ENCODE assay signal across 8 mouse cellular contexts in the genomic region with DNA sequence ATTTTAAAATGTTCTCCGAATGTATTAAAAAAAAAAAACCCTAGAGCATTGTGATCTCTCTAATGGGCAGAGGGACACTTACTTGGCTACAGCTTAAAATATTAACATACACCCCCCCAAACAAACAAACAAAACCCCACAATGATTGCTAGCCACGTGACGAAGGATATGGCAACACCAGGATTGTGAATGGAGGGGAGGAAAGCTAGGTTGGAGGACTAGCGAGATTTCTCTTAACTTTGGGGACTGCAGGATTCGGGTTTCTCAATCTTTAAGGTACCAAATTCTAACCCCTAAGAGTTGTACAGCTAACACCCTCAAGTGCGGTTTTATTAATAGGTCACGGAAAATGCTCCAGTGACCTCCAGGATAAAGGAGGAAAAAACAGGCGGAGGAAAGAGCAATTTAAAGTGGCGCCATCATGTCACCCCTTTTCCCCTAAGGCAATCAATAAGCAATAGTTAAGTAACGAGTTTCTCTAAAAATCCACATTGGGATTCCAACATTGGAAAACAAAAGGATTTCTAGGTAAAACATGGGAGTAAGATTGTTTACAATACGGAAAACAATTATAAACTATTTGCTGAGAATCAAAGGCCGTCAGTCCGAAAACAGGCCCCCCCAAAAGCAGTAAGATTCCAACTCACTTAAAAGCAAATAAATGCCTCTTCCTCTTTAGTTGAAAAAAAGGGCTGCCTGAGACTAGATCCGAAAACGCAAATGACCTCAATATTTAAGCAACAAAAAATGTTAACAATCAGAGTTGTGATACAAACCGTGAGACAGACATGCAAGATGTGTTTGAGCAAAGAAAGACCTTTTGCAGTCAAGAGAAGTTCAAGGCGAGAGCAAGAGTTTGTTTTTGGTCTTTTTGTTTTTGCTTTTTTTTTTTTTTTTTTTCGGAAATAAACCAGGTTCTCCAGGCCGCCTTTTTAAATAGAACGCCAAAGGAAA. TPM values are rescaled to one million over a fixed set of nuclear protein-coding genes. Genes with fewer than 3 reads are reported as not detected.
DNase-seq lines count a peak whose midpoint lies in the region; ATAC-seq and TF ChIP-seq lines count a peak whose summit lies in the region.

No protein-coding gene starts in this region.

- H3K9ac ChIP-seq in hindbrain, embryonic 12.5 days = peak overlapping the region; percentile 96

- no peaks in the 10 kb centered on the region for H3K36me3 ChIP-seq in hindbrain, embryonic 12.5 days

- peak overlapping the region; percentile 66 for H3K4me2 ChIP-seq in hindbrain, embryonic 12.5 days (replicated peaks)

- peak overlapping the region; percentile 76 for H3K4me3 ChIP-seq in layer of hippocampus, adult 2 months
- H3K4me3 ChIP-seq in brown adipose tissue, adult 24 weeks (ENCODE audit: insufficient read depth, low read depth, low read length) = peak overlapping the region; percentile 88
- H3K4me3 ChIP-seq in hindbrain, embryonic 12.5 days = peak overlapping the region; percentile 81

- peak overlapping the region; percentile 100 for H3K27ac ChIP-seq in layer of hippocampus, adult 2 months
- peak overlapping the region; percentile 98 for H3K27ac ChIP-seq in brown adipose tissue, adult 24 weeks (replicated peaks; ENCODE audit: low read depth, low read length)
- H3K27ac ChIP-seq in hindbrain, embryonic 12.5 days = peak overlapping the region; percentile 100

- TF ChIP-seq CTCF in layer of hippocampus, adult 2 months (conservative IDR thresholded peaks at IDR 0.05) = no peak

- no peak for DNase-seq in layer of hippocampus, adult 2 months (ENCODE audit: low spot score in 2 of 2)
- no peak for DNase-seq in layer of hippocampus, postnatal 36 days
- peak; percentile 3 for DNase-seq in lung, postnatal 10 days
- DNase-seq in yolk sac, embryonic 10.5 days (ENCODE audit: low spot score) = peak; percentile 21
- no peak for DNase-seq in left cerebral cortex, postnatal 10 days (ENCODE audit: extremely low spot score in 1 of 2, low spot score in 2 of 2)

- H3K4me1 ChIP-seq in brown adipose tissue, adult 24 weeks (ENCODE audit: control insufficient read depth, insufficient read depth, insufficient read length, low read length) = peaks cover 2% of the 10 kb centered on the region; the same call in 1 of the 2 replicates
- H3K4me1 ChIP-seq in hindbrain, embryonic 12.5 days = peaks cover 22% of the 10 kb centered on the region

- intact Hi-C loops in left cerebral cortex, postnatal 10 days (cut with DNase I) = loop anchor here (5.0 kb wide), 1 partner anchor 93 kb away; no protein-coding TSS in a partner anchor

- no peaks in the 10 kb centered on the region for H3K27me3 ChIP-seq in hindbrain, embryonic 12.5 days

- H3K9me3 ChIP-seq in hindbrain, embryonic 12.5 days (replicated peaks) = no peaks in the 10 kb centered on the region

- ATAC-seq in hindbrain, embryonic 12.5 days (ENCODE audit: low FRiP score) = no peak
- no peak for ATAC-seq in CD4-positive, CD25-positive, alpha-beta regulatory T cell, adult 4 months

- under 1% methylated on average over 20 of the region's 20 CpGs for WGBS in hindbrain, embryonic 12.5 days

RNA-seq across cellular contexts. Expression of a gene that starts 27.9 kb away (rescaled TPM):
- 10 to 100 TPM; 69.9 to 70.5 TPM for total RNA-seq in layer of hippocampus, adult 2 months (2021)
- total RNA-seq in layer of hippocampus, postnatal 36 days (2021) = 10 to 100 TPM; 68.0 to 71.7 TPM
- 14.7 and 17.9 TPM in 2 replicates for polyA plus RNA-seq in brown adipose tissue, adult 24 weeks (2012; ENCODE audit: insufficient read depth, insufficient read length, missing spikeins)
- polyA plus RNA-seq in hindbrain, embryonic 12.5 days (2016; fragmentation: Nextera tagmentation; extraction: Ambion mirVana) = 36.4 and 39.8 TPM in 2 replicates
- 10 to 100 TPM; 51.4 to 53.0 TPM for polyA plus RNA-seq in CD4-positive, CD25-positive, alpha-beta regulatory T cell, adult 4 months (2017; shearing (Covaris generic))
- 10 to 100 TPM; 67.0 to 67.8 TPM for total RNA-seq in left cerebral cortex, postnatal 10 days (2021)

Comparison
In these comparisons a context has a peak if more than half of its experiments do, and no peak if none do; other contexts are left out.
1. DNase-seq: peak in lung, postnatal 10 days (single experiment) and yolk sac, embryonic 10.5 days (single experiment); none in layer of hippocampus, adult 2 months (0 of 2), layer of hippocampus, postnatal 36 days (0 of 2) and left cerebral cortex, postnatal 10 days (0 of 2).
2. Peak in every context shown above with its lines, with median percentiles within 50 percentile points of each other: H3K27ac ChIP-seq and H3K4me3 ChIP-seq.